Mouse (Mus musculus) limb, embryonic 12.5 days (tissue): ENCODE measurements around the gene Taok1. TPM values are rescaled to one million over a fixed set of nuclear protein-coding genes. Genes with fewer than 3 reads are reported as not detected.
A peak's percentile ranks its signal among the peaks of the same experiment; 100 is the strongest.
"Not testable (repeated sequence)": the region's sequence is repeated elsewhere in the genome, so short reads cannot be mapped to it uniquely, and the experiment has no call there.

Experiments
- ATAC-seq: fragments of 200-750 bp; cut with Nextera tagmentation; 2 replicates; pipeline ENCODE4 v1.8.0; 2017; ENCODE audit warnings: low read depth, moderate TSS enrichment; ENCODE audit not compliant: insufficient number of reproducible peaks, insufficient read depth, low FRiP score, low TSS enrichment
- H3K27ac ChIP-seq: fragments of 300-500 bp; sonication (generic); 2 replicates; pipeline ENCODE4 v1.5.1; 2016; ENCODE audit warnings: mild to moderate bottlenecking, moderate library complexity
- H3K27me3 ChIP-seq: fragments of 300-500 bp; sonication (generic); 2 replicates; pipeline ENCODE4 v1.6.1; 2016; ENCODE audit warnings: mild to moderate bottlenecking, moderate library complexity
- H3K36me3 ChIP-seq: fragments of 300-500 bp; sonication (generic); 2 replicates; pipeline ENCODE4 v1.6.1; 2016; ENCODE audit warnings: mild to moderate bottlenecking, moderate library complexity
- H3K4me1 ChIP-seq: fragments of 300-500 bp; sonication (generic); replicated peaks from 2 replicates; pipeline ENCODE4 v1.6.1; 2016
- H3K4me2 ChIP-seq: fragments of 300-500 bp; sonication (generic); 2 replicates; pipeline ENCODE4 v1.6.1; 2016; ENCODE audit warnings: mild to moderate bottlenecking, moderate library complexity
- H3K4me3 ChIP-seq: fragments of 300-500 bp; sonication (generic); replicated peaks from 2 replicates; pipeline ENCODE4 v1.5.1; 2016; ENCODE audit warnings: mild to moderate bottlenecking
- H3K9ac ChIP-seq: fragments of 300-500 bp; sonication (generic); replicated peaks from 2 replicates; pipeline ENCODE4 v1.6.1; 2016; ENCODE audit warnings: mild to moderate bottlenecking, moderate library complexity
- H3K9me3 ChIP-seq: fragments of 300-500 bp; sonication (generic); 2 replicates; pipeline ENCODE4 v1.6.1; 2016; ENCODE audit warnings: mild to moderate bottlenecking, moderate library complexity
- WGBS: fragments of 180-500 bp; shearing (Covaris S2); methylation state at CpG from one replicate; pipeline ENCODE4 v1.1.7; 2016; 5-methylcytosine and 5-hydroxymethylcytosine counted together
- polyA plus RNA-seq: library from polyadenylated mRNA; unstranded; fragments of >200 nt; fragmentation: Nextera tagmentation; extraction: Ambion mirVana; gene quantifications from 2 replicates; pipeline ENCODE4 v1.2.1, GENCODE M21; 2016

Gene Taok1
- polyA plus RNA-seq = 12.7 and 13.9 TPM in 2 replicates

DNA sequence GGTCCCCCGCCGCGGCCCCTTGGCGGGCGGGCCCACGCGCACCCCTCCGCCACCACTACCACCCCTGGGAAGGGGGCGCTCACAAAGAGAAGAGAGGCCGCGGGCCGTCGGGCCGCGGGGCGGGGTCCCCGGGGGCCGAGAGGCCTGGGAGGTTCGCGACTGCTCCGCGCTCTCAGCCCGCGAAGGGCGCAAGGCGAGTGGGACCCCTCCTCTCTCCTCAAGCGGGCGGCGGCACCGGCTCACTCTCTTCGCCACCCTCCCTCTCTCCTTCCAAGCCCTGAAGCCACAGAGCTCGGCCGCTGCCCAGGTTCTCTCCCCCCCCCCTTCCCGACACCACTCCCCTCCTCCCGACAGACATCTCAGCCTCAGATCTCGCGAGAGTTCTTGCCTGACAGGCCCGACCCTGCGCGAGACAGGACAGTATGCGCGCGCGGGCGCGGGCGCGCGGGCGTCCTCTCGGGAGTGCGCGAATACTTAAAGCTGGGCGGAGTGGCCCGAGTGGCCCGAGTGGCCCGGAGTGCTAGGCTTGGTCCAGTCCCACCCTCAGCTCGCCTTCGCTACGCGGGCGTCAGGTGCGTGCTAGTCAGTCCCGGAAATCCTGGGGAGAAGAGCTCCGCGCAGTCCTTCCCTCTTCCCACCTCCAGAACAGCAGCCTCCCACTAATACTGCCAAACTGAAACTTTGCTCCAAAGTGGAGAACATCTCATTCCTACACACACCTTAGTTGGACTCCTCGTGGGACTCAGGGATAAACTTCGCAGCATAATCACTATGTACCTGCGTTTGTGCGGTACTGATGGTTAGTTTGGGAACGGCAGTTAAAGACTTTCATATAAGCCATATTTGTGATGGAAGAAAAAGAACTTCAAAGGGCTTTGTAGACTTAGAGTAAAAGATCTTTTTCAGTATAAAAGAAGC lies at the start of gene Taok1:
Taok1 (minus strand) TSS at position 278 of the 918 bp plus-strand sequence.
- peak; percentile 88 for ATAC-seq
- H3K4me1 ChIP-seq = peaks cover 11% of the 10 kb centered on the region; the same call in 1 of the 2 replicates
- peak within 1 kb of the TSS; percentile 99 for H3K9ac ChIP-seq
- H3K27ac ChIP-seq = peak within 1 kb of the TSS; percentile 97
- 0 out of 2 replicates have a peak, but pooled peaks cover 4% of the 10 kb centered on the region for H3K36me3 ChIP-seq
- H3K4me3 ChIP-seq = peak within 1 kb of the TSS; percentile 98
- H3K27me3 ChIP-seq = no peaks in the 10 kb centered on the region
- no peaks in the 10 kb centered on the region for H3K9me3 ChIP-seq
- WGBS = 2% methylated on average over 65 of the region's 71 CpGs
- H3K4me2 ChIP-seq = peak within 1 kb of the TSS; percentile 84

DNA sequence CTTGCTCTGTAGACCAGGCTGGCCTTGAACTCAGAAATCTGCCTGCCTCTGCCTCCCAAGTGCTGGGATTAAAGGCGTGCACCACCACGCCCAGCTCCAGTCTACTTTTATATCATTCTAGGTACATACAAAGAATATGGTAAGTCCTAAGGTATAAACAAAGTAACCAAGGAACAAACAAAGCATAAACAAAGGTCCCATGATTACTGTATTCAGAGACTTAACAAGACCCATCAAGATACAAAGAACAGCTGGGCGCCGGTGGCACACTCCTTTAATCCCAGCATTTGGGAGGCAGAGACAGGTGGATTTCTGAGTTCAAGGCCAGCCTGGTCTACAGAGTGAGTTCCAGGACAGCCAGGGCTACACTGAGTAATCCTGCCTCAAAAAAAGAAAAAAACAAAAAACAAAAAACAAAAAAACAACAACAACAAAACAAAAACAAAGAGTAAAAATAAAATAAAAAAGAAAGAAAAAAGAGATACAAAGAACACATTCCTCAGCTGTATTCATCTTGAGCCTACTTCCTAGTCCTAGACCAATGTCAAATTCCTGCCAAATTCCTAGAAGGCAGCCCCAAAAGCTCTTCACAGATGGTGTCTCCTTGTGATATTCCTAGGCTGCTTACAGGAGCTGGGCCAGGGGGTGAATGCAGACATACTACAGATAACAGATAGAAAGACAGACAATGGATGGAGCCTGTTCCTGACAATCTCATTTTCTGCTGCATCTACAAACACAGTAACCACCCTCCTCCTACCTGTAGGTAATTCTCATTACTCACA lies 46.0 kb upstream of the Taok1 start:
- not testable (repeated sequence) for H3K36me3 ChIP-seq, H3K4me2 ChIP-seq, H3K9me3 ChIP-seq, H3K27me3 ChIP-seq, H3K9ac ChIP-seq, H3K27ac ChIP-seq, H3K4me3 ChIP-seq, ATAC-seq, H3K4me1 ChIP-seq
- WGBS = 94% methylated on average over 4 of the region's 4 CpGs

DNA sequence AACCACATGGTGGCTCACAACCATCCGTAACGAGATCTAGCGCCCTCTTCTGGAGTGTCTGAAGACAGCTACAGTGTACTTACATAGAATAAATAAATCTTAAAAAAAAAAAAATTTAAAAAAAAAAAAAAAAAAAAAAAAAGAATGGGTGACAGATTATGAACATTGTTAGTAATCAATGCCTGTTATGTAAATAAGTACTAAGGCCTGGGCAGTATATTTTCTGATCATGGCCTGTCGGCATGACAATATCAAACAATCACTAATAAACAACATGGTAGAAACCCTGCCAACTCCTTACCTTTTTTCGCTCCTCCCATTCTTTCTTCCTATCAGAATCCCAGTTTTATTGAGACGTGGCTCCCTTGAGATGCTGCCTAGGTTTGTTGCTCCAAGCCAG lies 44.9 kb upstream of the Taok1 start:
- 60% methylated on average over 6 of the region's 6 CpGs for WGBS
- ATAC-seq = no peak

DNA sequence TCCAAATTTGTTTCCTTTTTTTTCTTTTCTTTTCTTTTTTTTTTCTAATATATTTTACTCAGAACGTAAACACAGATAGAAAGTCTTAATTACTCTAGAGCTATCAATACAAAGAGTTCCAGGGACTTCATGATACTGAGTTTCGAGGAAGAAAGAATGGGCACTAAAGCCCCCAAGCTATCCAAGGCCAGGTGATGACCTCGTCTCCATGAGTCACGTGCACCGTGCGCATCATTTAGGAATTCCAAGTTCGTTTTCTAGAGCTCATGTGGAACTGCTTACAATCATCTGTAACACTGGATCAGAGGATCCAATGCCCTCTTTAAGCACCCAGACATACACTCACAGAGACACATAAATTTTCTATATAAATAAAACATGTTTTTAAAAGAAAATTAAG lies 41.3 kb upstream of the Taok1 start:
- H3K9ac ChIP-seq = no peak overlapping the region
- no peaks in the 10 kb centered on the region for H3K36me3 ChIP-seq
- no peaks in the 10 kb centered on the region for H3K9me3 ChIP-seq
- no peaks in the 10 kb centered on the region for H3K27me3 ChIP-seq
- no peak for ATAC-seq
- no peak overlapping the region for H3K27ac ChIP-seq
- no peak overlapping the region for H3K4me2 ChIP-seq
- WGBS = 74% methylated on average over 7 of the region's 7 CpGs
- H3K4me3 ChIP-seq = no peak overlapping the region
- no peaks in the 10 kb centered on the region for H3K4me1 ChIP-seq

More for the DNA sequence above, 44.9 kb upstream of the Taok1 start:
- no peak overlapping the region for H3K4me3 ChIP-seq
- no peak overlapping the region for H3K27ac ChIP-seq
- H3K4me1 ChIP-seq = no peaks in the 10 kb centered on the region
- H3K9me3 ChIP-seq = no peaks in the 10 kb centered on the region
- H3K27me3 ChIP-seq = 0 out of 2 replicates have a peak, but pooled peaks cover 1% of the 10 kb centered on the region
- H3K4me2 ChIP-seq = no peak overlapping the region
- H3K9ac ChIP-seq = no peak overlapping the region
- no peaks in the 10 kb centered on the region for H3K36me3 ChIP-seq

DNA sequence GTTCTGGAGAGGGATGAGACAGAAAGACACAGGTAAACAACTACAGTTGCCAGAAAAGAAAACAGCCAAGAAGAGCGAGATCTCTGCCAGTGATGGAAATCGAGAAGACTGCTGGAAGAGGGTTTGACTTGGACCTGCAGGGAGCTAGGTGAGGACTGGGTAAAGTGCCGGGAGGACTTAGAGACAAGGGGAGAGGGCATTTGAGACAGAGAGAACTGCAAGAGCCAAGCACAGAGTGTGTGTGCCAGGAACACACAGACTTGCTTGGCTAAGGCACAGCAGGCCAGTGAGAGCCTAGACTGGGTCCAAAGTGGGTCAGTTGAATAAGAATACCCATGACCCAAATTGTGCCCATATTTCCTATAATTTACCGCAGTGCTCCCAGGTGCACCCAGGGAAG lies 37.9 kb upstream of the Taok1 start:
- no peak for ATAC-seq
- H3K9ac ChIP-seq = no peak overlapping the region
- H3K27me3 ChIP-seq = no peaks in the 10 kb centered on the region; the same call in 1 of the 2 replicates
- no peaks in the 10 kb centered on the region for H3K4me1 ChIP-seq
- no peaks in the 10 kb centered on the region for H3K9me3 ChIP-seq
- H3K27ac ChIP-seq = no peak overlapping the region
- H3K4me3 ChIP-seq = no peak overlapping the region
- no peaks in the 10 kb centered on the region for H3K36me3 ChIP-seq
- WGBS = 80% methylated on average over 4 of the region's 4 CpGs
- no peak overlapping the region for H3K4me2 ChIP-seq

DNA sequence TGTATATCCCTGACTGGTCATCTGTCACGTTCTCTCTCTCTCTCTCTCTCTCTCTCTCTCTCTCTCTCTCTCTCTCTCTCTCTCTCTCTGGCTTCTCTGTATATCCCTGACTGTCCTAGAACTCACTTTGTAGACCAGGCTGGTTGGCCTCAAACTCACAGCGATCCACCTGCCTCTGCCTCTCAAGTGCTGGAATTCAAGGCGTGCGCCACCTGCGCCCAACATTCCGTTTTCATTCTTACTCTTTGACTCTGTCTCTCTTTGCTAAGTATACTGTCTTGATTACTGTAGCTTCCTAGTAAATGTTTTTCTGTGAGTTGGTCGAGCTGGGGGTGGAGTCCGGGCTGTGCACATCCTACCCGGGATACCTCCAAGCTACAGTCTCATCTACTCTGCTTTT lies 33.8 kb upstream of the Taok1 start:
- no peak for ATAC-seq
- Histone ChIP-seq H3K4me1 (no peaks in the 10 kb centered on the region), H3K4me3 (no peak overlapping the region), H3K27ac (no peak overlapping the region), H3K9me3 (no peaks in the 10 kb centered on the region), H3K36me3 (no peaks in the 10 kb centered on the region), H3K4me2 (no peak overlapping the region), H3K9ac (no peak overlapping the region), H3K27me3 (no peaks in the 10 kb centered on the region; the same call in 1 of the 2 replicates)
- WGBS = 82% methylated on average over 9 of the region's 9 CpGs

DNA sequence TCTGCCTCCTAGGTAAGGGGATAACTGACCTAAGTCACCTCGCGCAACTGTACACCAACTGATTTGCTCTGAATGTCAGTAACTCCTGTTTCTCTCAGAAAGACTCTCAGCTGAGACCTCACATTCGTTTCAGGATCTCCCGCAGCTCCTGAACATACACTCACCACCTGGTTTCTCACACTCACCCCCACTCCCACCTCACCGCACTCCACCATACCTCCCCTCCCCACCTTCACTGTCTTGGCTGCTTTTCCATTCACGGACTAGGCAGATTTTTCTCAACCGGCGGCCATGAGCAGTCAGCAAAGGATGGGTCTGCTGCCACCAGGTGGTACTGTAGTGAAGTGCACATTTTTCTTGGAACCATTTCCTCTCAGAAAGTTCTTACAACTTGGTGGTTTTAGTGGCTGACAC lies 22.6 kb upstream of the Taok1 start:
- Histone ChIP-seq H3K4me3 (peak overlapping the region; percentile 24), H3K9me3 (no peaks in the 10 kb centered on the region), H3K4me1 (peaks cover 3% of the 10 kb centered on the region), H3K27ac (no peak overlapping the region), H3K9ac (no peak overlapping the region), H3K4me2 (peak overlapping the region; percentile 51), H3K36me3 (no peaks in the 10 kb centered on the region), H3K27me3 (peaks cover 3% of the 10 kb centered on the region; the same call in 1 of the 2 replicates)
- no peak for ATAC-seq
- WGBS = 17% methylated on average over 8 of the region's 8 CpGs

DNA sequence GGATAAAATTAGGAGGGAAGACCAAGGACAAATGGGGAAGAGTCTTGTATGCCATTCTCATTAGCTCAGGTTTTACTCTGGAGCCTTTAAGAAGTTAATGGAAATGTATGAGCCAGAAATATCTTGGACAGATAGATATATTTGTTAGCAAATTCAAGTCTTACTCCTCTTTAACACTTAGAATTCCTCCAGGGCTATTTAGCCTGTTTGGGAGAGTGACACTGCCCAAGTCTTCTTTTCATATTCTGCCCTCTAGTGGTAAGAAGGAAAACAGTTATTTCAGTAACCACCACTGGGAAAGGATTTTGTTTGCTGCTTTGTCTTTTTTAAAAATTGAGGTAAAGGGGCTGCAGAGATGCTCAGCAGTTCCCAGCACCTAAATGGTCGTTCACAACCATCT lies 21.9 kb upstream of the Taok1 start:
- WGBS = 3% methylated on average over 1 of the region's 1 CpGs
- no peak for ATAC-seq
- peaks cover 10% of the 10 kb centered on the region for H3K4me1 ChIP-seq
- peaks cover 9% of the 10 kb centered on the region; the same call in 1 of the 2 replicates for H3K27me3 ChIP-seq
- no peak overlapping the region for H3K27ac ChIP-seq
- H3K9ac ChIP-seq = no peak overlapping the region
- H3K9me3 ChIP-seq = no peaks in the 10 kb centered on the region
- H3K36me3 ChIP-seq = no peaks in the 10 kb centered on the region
- H3K4me3 ChIP-seq = no peak overlapping the region
- H3K4me2 ChIP-seq = no peak overlapping the region

DNA sequence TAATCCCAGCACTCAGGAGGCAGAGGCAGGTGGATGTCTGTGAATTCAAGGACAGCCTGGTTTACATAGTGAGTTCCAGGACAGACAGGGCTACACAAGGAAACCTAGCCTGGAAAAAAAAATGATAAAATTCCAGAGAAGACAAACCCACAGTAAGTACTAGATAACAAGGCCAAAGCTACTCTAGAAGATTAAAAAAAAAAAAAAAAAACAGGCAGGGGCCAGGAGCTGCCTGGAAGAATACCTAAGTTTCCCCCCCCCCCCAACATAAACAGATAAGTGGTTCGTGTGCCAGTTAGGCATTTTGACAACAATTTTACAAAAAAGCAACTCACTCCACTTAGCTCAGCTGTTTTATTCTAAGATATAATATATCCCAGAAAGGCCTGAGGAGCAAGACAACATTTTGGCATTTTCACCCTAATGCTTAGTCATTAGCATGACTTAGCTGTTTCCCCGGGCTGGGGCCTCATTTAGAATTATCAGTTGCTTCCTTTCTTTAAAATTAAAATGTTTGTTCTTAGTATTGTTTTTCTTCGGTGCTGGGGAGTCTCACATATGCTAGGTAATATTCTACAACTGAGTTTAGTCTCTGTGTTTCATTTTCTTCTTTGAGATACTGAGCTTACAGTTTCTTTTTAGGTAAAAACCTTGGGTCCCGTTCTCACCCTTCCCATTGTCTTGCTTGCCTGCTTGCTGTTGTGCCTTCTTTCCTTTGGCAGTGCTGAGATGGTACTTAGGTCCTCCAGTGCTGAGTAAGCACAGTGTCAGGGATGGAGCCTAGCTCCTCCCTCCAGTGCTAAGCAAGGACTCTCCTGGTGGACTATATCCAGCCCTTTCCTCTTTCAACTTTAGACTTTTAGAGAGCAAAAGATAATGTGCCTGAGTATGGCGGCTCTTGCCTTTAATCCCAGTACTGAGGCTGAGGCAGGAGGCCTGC lies 19.3 kb upstream of the Taok1 start:
- no peak overlapping the region for H3K4me2 ChIP-seq
- no peaks in the 10 kb centered on the region for H3K36me3 ChIP-seq
- H3K9me3 ChIP-seq = no peaks in the 10 kb centered on the region
- H3K27me3 ChIP-seq = peaks cover 19% of the 10 kb centered on the region
- 73% methylated on average over 5 of the region's 5 CpGs for WGBS
- no peak for ATAC-seq
- H3K4me1 ChIP-seq = peaks cover 15% of the 10 kb centered on the region
- no peak overlapping the region for H3K4me3 ChIP-seq
- no peak overlapping the region for H3K9ac ChIP-seq
- no peak overlapping the region for H3K27ac ChIP-seq

DNA sequence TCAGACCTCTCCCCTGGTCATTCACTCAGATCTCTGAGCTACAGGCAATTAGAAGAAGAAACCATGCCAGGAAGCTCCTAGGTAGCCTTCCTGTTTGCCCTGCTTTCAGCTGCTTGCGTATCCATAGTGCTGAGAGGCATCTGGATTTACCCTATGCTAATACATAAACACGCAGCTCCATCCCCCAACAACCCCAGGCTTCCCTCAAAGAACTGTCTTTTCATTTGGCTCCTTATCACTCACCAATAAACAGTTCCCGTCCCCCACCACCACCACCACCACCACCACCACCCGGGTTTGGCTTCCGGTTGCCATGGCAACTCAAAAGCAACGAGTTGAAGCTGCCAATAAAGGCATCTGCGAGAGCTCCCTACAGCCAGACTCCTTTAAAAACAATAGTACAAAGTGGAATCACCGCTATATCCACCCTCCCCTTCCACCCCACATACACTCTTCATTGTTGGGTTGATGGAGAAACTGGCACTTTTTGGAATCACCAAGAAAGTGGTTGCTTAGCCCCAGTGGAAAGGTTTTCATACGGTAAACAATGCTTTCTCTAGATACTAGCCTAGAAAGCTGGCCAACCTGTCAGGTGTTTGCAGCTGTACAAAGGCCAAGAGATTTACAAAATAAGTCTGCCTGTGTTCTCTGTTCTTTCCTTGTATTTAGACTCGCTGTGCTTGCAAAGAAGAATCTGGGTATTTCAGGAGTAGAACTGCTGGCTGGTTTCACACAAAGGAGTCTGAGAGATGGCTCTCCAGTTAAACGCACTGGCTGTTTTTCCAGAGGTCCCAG lies 17.6 kb upstream of the Taok1 start:
- H3K4me3 ChIP-seq = peak overlapping the region; percentile 34
- no peaks in the 10 kb centered on the region for H3K9me3 ChIP-seq
- 13% methylated on average over 11 of the region's 11 CpGs for WGBS
- H3K4me2 ChIP-seq = peak overlapping the region; percentile 71
- H3K4me1 ChIP-seq = peaks cover 15% of the 10 kb centered on the region
- H3K36me3 ChIP-seq = no peaks in the 10 kb centered on the region
- no peak overlapping the region; the same call in 1 of the 2 replicates for H3K9ac ChIP-seq
- peaks cover 19% of the 10 kb centered on the region for H3K27me3 ChIP-seq
- no peak for ATAC-seq
- H3K27ac ChIP-seq = no peak overlapping the region
